Mouse (Mus musculus): ENCODE measurements around the gene Ezh1.

Gene Ezh1

DNA sequence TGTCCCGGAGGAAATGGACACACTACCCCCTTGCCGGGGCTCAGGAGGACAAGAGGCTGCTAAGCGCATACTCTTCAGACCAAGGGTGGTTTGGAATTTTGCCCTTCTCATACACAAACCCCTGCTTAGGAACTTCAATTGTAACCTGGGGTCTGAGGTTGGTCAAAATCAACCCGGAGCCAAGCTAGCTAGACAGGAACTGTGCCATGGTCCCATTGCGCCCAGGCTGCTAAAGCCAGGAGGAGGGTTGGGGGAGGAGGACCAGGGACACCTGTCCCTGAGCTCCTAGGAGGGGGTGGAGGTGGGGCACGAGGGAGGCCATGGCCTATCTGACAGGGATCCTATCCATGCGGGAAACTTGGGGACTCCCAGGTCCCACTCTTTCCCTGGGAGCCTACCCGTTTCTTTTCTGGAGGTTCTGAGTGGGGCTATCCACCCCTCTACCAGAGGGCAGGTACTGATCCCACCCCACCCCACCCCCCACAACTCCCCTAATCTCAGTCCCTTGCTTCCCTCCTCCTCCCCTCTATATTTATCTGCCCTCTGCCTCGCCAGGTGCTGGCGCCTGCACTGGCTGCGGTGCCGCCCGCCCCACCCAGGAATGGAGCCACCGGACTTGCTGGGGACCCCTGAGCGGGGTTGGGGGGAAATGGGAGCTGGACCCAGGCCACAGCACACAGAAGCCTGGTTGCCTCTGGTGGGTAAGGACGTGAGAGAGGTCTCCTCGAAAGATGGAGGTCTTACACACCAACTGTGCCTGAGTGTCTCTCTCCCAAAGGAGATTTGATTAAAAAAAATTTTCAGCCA is 56.8 kb downstream of the Ezh1 start:
- in situ Hi-C loops (cut with MboI, MseI), result no loop called here

DNA sequence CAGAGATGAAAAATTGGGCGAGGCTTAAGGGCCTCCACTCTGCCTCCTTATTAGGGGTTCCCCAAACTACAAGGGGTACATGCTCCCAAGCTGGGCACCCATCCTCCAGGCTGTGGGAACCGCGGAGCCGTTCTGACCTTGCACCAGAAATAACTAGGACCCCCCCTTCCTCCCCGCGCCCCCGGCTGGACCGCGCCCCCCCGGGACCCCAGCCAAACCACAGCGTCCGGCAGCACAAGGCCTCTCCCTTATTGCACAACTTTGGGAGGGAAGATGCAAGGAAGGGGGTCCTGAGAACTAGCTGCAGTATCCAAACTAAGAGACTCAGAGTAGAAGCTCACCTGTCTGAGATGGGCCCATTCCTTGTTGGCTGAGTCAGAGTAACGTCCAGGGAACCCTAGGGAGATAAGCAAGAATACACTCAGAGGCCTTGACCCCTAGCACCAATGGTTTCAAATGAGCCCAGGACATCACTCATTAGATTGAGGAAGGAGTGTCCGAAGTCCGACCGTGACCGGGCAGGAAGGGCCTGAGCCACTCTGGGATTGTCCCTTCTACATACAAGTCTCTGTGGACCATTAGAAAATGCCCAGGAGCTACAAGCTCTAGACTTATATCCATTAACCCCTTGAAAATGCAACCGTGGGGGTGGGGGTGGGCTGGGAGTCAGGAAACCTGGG is 57.8 kb downstream of the Ezh1 start:
- in situ Hi-C loops (cut with MboI, MseI), result no loop called here

DNA sequence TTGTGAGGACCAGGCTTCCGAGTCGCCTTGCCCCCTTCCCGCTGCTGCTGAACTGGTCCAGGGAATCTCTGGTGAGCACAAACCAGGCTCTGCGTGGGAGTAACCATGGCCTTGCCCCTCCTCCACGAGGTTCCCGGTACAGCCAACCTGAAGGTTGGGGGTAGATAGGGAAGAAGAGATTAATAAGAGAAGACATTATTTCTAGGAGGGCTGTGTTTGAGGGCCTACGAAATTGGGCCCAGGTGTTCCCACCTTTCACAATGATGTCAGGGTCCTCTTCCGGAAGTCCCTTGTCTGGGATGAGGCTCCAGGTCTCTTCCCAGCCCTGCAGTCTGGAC is 58.3 kb downstream of the Ezh1 start:
- in situ Hi-C loops (cut with MboI, MseI), result no loop called here

DNA sequence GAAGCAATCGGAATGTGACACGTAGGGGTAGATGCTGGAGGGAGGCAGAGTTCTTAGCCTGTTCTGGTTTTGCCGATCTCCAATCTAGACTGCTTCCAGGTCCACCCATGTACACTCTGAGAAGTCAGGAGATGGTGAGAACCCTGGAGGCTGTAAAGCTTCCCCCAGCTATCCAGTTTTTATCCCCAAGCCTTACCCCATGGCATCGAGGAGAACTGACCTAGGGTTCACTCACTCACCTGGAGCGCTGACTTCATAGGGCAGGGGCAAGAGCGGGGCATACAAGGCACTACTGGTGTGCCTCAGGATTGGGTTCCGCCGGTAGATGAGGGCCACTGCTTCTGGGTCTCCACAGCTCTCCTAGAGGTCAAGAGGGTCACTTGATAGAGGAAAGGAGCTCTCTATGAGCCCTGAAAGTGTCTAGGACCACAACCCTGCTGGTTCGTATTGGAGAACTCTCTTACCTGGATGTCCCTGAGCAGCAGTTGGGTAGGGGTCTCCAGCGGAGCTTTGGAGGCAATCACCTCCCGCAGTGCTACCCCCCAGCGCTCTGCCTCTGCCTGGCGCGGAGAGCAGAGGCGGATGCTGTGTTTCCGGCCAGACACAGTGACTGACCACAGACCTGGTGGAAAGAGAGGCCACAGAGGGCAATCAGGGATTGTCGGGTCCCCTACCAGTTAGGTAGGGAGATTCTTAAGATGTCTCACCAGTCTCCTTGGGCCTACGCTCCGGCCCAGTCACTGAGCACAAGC is 58.9 kb downstream of the Ezh1 start:
- in situ Hi-C loops (cut with MboI, MseI), result no loop called here

DNA sequence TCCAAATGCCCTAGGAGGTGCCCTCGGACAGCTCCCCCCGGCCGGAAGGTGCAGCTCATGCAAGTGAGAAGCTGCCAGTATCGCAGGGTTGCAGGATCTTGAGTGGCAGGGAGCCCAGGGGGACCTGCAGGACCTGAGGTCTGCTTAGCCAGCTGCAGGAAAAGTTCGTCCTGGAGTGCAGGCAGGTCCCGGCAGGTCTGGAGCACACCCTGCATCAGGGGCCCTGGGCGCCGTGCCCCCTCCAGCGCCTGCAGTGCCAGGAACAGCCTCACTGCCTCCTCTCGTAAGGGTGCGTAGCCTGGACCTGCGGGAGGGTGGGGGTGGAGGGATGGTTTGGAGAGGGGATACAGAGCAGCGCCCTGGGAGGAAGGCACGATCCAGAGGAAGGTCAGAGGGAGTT is 59.9 kb downstream of the Ezh1 start:
- in situ Hi-C loops (cut with MboI, MseI), result no loop called here

DNA sequence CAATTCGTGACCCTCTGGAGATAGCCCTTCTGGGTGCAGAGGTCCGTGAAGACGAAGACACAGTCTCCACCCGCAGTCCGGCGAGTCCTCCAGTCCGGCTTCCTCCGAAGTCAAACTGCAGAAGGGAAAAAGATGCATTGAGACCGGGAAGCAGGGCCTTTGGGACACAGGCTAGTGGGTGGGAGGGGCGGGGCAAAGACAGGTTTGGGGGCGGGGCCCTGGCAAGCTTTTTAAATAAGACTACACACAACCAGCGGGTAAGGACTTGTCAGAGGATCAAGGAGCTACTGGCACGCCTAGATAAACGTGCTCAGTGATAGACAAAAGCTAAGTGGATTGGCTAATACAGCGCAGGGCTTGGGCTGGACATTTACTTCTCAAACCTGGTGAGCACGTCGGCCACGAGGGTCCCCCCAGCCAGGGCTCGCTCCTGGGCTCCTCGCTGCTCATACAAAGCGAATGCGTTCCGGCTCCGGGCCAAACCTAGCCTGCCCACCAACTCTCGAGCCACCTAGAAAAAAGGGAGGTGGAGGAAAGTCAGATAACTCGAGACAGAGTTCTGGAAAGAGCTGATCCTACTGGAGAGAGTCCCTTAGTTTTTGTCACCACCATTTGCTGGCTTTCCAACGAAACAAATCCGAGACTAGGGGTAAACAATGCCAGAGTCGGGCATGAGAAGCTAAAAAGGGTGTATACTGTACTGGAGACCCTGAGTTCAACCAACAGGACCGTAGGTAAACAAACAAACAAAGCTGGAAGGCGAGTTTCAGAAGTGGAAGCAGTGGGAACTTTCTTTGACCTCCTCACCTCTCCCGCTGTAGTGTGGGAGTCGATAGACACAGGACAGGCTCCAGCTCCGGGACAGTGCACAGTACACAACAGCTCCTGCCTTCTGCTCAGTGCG is 61.3 kb downstream of the Ezh1 start:
- in situ Hi-C loops (cut with MboI, MseI), result loop anchor here (5.0 kb wide), 1 partner anchor 43 kb away; no protein-coding TSS in a partner anchor

DNA sequence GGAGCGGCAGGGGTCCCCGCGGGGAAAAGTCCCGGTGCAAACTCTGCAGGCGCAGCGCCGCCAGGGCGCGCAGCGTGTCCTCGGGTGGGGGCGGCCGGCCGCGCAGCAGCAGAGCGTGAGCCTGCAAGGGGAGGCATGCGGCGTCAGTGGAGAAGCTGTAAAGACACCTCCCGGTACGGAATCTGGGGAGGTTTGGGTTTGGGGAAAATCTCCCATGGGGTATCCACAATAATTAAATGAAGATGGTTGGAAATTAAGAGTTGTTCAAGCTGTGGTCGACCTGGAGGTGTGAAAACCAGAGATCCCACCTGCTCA is 62.0 kb downstream of the Ezh1 start:
- in situ Hi-C loops (cut with MboI, MseI), result loop anchor here (5.0 kb wide), 1 partner anchor 42 kb away; no protein-coding TSS in a partner anchor

DNA sequence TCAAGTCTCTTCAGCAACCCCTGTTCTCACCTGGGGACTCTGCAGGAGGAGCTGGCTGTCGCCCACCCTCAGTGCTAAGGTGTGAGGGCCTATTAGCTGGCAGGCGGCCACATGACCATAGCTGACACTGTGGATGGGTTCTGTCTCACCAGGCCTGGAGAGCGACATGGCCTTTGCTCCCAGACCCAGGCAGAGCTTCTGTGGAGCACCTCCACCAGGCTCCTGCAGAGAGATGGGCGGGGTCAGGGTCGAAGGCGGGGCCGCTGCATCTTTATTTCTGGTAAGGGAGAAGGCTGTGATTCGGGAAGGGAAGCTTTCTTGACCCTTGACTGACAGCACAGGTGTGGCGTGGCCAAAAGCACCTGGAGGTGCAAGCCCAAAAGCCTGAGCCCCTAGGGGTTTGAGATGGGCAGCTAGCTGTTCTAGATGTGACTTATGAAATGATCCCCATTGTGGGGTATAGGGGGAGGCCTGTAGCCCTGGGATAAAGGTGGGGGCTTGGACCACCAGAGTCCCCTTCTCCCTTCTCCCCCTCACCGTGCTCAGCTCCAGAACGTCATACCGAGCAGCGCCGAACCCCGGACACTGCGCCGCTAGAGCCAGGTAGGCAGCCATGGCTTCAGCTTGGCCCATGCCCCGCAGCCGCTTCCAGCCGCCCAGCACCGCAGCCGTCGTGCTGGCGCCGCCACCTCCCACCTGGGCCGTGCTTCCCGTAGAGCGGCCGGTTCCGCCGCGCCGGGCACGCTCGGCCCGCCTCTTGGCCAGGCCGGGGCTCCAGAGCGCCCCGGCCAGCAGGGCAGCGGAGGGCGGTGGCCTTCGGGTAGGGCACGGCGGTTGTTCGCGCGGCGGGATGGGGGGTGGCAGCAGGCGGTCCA is 62.5 kb downstream of the Ezh1 start:
- in situ Hi-C loops (cut with MboI, MseI), result loop anchor here (5.0 kb wide), 1 partner anchor 41 kb away; no protein-coding TSS in a partner anchor

DNA sequence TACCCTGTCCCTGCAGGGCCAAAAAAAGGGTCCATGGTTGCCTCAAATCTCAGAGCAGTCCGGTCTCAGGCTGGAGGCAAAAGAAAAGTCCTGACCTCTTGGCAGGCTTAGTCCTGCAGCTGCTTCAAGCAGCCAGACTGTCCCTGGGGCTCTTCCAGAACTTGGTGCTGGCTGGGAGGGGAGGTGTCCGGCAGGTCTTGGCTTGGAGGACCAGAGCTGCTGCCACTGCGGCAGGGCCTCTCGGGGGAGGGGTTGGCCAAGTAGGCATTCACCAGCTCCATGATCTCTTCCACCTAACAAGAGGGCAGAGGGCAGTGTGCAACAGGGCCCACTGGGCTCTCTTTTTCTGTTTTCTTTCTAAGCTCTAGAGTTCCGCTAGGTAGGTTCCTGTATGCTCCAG is 63.5 kb downstream of the Ezh1 start:
- in situ Hi-C loops (cut with MboI, MseI), result loop anchor here (5.0 kb wide), 1 partner anchor 40 kb away; no protein-coding TSS in a partner anchor

DNA sequence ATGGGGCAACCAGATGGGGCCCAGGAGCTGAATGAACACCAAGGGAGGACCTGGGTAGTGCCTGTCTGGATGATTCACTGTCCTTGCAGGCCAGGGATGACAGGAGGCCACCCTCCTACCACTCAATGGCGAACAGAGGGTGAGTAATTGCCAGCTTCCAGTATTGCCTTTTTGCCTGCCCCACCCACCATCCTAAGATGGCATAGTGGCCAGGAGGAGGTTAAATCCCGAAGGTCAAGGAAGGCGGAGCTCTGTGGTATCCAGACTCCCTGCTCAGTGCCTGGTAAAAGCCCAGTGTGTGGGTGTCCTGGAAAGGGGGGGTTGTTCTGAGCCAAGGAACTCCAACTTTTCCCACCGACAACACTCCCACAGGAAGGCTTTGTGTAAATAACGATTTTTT is 64.0 kb downstream of the Ezh1 start:
- in situ Hi-C loops (cut with MboI, MseI), result loop anchor here (5.0 kb wide), 1 partner anchor 40 kb away; no protein-coding TSS in a partner anchor

DNA sequence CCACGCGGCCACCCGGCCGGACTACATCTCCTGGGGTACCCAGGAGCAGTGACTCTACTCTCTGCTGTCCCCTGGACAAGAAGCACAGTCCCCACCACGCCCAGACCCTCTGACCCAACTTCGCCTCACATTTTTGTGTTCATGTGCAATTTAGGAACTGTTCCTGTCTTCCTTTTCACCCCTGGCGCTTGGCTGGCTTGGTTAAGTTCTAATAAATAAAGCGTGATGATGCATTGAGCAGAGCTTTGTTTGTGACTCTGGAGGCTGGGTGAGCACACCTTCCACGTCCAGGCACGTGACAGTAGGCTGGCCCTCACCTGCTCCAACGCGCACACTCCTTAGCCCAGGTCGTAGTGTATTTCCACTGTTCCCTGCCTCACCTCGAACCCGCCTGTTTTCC is 64.7 kb downstream of the Ezh1 start:
- in situ Hi-C loops (cut with MboI, MseI), result loop anchor here (5.0 kb wide), 1 partner anchor 39 kb away; no protein-coding TSS in a partner anchor

DNA sequence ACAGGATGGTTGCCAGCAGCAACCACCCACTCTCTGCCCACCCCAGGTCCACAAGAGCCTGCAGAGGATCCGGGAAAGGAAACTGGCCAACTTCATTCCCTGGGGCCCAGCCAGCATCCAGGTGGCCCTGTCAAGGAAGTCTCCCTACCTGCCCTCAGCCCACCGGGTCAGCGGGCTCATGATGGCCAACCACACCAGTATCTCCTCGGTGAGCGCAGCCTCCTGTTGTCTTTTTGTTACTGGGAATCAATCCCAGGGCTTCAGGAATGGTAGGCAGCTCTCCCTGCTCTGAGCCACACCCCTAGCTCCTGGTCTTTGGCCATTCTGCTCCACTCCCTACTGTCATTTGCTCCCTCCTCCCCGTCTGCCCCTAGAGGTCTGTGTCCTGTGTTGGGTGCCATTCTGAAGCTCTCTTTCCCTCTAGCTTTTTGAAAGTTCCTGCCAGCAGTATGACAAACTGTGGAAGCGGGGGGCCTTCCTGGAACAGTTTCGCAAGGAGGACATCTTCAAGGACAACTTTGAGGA is 65.2 kb downstream of the Ezh1 start:
- in situ Hi-C loops (cut with MboI, MseI), result loop anchor here (5.0 kb wide), 1 partner anchor 39 kb away; no protein-coding TSS in a partner anchor

DNA sequence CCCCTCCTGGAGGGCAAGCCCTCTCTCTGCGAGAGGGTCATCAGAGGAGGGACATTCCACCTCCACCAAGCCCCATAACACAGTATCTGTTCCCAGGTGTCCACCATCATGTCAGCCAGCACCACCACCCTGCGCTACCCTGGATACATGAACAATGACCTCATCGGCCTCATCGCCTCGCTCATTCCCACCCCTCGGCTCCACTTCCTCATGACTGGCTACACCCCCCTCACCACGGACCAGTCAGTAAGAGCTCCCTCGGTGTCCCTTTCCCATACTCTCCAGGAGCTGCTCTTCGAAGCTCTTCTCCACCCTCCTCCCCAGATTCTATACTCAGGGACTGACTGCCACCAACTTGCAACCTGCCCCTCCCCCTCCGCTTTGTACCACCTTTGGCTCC is 66.1 kb downstream of the Ezh1 start:
- in situ Hi-C loops (cut with MboI, MseI), result loop anchor here (5.0 kb wide), 1 partner anchor 38 kb away; no protein-coding TSS in a partner anchor

DNA sequence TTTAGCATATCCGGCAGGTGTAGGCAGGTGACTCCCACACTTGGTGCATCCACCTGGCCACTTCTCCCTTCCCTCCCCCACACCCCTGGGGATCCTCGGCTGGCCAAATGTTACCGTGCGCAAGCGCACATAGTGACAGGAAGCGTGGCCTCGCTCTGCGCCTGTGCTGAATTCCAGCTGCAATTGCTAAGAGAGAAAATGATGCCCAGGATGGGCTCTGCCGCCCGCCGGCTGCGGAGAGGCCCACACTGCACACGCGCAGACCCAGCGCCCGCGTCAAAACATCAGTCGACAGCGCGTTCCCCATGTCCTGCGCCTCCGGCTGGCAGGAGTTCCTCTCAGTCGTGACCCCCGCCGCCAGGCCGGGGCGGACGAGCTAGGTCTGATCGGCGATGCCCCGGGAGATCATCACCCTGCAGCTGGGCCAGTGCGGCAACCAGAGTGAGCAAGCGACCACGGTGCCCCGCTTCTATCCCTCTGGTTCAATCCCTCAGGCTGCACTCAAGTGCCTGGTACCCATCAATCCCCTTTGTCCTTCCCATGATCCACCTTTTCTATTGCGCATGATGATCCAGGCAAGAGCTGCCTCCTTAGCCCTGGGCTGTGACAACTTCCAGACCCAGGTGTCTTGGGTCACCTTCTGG is 70.4 kb downstream of the Ezh1 start, which contains the start of gene Tubg2:
Gene Tubg2 (plus strand): TSS at position 180 of the 644 bp plus-strand sequence.
- in situ Hi-C loops (cut with MboI, MseI), result no loop called here

DNA sequence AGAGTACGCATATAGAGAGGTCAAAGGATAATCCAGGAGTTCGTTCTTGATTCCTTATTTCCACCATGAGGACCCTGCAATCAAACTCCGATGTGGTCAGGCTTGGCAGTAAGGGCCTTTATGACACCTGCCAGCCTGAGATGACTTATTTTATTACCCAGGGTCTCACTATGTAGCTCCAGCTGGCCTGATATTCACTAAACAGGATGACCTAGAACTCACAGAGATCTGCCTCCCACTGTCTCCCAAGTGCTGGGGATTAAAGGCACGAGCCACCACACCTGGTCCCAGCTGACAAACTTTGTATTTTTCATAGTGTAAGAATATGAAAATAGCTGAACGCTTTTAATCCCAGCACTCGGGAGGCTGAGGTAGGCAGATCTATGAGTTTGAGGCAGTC is 71.1 kb downstream of the Ezh1 start:
- in situ Hi-C loops (cut with MboI, MseI), result no loop called here

DNA sequence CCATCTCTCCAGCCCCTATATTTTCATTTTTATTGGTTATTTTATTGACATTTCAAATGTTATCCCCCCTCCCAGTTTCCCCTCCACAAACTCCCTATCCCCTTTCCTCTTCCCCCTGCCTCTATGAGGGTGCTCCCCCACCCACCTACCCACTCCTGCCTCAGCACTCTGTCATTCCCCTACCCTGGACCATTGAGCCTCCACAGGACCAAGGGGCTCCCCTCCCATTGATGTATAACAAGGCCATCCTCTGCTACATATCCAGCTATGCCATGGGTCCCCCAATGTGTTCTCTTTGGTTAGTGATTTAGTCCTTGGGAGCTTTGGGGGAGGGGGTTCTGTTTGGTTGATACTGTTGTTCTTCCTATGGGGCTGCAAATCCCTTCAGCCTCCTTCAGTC is 71.6 kb downstream of the Ezh1 start:
- in situ Hi-C loops (cut with MboI, MseI), result no loop called here

DNA sequence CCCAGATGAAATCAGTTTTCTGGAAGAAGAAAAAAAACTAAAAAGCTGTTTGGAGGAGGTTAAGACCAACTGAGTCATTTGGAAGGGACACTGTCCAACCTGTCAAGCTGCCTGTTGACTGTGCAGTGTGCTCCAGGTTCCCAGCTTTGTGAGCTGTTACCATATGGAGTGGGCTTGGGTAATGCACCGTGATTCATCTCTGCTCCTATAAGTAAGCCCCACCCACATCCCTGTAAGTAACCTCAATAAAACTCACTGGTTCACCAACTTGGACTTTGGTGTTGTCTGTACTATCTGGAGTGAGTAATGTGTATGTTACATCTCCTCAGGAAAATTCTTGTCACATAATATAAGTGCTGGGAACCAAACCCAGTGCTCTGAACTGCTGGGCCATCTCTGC is 73.4 kb downstream of the Ezh1 start:
- in situ Hi-C loops (cut with MboI, MseI), result no loop called here

DNA sequence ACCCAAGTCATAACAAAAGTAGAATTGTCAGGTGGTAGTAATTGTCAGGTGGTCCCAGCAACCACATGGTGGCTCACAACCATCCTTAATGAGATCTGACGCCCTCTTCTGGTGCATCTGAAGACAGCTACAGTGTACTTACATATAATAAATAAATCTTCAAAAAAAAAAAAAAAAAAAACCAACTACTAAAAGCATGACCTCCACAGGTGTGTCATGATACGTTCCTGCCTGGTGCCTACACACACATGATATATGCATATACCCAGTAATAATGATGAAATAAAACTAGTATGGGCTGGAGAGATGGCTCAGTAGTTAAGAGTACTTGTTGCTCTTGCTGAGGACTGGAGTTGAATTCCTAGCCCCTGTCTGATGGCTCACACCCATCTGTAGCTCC is 75.2 kb downstream of the Ezh1 start:
- in situ Hi-C loops (cut with MboI, MseI), result no loop called here

Measured in regulatory T cell (primary cell).